Mouse (Mus musculus) heart, adult 18-20 months (tissue): ENCODE measurements around the gene Cdcp2. TPM values are rescaled to one million over a fixed set of nuclear protein-coding genes. Genes with fewer than 3 reads are reported as not detected.

Experiments
- DNase-seq, 2 experiments: peaks; one replicate each; pipeline ENCODE4 v3.0.0; 2021 to 2022; ENCODE audit warnings: mixed read lengths in 1 of 2
- total RNA-seq, 2 experiments: library from RNA; stranded (reverse); gene quantifications; 2 replicates each; pipeline ENCODE4 v1.2.3; 2021

Cdcp2 gene
- total RNA-seq, 2 experiments from 2014 or later: not detected

DNA sequence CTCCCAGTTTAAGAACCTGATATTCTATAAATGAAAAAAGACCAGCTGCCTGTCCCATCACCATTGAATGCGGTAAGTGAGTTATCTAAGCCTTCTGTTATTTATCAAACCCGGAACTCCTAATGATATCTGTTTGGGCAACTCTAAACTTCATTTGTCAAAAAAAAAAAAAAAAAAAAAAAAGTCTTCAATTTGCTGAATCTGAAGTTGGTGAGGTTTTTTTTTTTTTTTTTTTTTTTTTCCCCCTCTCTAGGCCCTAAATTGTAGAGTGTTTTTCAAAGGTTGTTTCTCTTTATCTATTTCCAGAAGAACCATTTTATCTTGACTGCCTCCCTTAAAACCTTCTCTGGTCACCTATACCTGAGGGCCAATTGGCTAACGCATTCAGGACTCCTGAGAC, 38.2 kb downstream of the Cdcp2 start:
- DNase-seq: no peak

DNA sequence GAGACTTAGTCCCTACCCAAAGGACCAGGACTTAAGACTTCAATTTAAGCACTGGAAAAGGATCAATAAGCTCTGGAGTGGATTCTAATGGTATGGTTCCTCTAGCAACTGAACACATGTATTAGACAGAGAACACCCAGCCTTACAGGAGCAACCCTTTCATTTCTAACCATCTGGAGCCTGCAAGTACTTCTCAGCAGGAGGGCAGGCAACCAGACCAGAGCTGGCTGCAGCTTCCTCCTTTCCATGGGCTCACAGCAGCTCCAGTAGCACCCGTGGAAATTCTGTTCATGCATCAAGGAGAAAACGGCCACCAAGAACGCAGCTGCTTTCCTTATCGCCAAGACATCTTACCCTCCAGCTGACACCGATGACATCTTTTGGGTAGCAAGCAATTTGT, 39.0 kb downstream of the Cdcp2 start:
- DNase-seq: no peak

DNA sequence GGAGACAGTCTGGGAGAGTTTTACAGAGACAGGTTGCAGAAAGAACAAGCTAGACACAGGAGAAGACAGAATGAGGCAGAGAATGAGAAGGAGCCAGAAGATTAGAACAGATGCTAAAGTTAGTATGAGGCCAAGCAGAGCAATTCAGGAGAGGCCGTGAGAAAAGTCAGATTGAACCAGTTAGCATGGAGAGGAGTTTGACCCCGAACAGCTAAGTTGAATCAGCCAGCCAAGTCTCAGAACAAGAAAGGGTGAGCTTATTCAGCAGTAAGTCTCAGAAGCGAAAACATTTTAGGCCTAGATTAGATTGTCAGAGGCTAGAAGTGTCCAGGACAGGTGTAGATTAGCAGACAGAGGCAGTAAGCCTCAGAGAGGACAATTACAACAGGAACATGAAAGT, 39.8 kb downstream of the Cdcp2 start:
- DNase-seq: peak in 1 of 2 experiments; percentile 8

DNA sequence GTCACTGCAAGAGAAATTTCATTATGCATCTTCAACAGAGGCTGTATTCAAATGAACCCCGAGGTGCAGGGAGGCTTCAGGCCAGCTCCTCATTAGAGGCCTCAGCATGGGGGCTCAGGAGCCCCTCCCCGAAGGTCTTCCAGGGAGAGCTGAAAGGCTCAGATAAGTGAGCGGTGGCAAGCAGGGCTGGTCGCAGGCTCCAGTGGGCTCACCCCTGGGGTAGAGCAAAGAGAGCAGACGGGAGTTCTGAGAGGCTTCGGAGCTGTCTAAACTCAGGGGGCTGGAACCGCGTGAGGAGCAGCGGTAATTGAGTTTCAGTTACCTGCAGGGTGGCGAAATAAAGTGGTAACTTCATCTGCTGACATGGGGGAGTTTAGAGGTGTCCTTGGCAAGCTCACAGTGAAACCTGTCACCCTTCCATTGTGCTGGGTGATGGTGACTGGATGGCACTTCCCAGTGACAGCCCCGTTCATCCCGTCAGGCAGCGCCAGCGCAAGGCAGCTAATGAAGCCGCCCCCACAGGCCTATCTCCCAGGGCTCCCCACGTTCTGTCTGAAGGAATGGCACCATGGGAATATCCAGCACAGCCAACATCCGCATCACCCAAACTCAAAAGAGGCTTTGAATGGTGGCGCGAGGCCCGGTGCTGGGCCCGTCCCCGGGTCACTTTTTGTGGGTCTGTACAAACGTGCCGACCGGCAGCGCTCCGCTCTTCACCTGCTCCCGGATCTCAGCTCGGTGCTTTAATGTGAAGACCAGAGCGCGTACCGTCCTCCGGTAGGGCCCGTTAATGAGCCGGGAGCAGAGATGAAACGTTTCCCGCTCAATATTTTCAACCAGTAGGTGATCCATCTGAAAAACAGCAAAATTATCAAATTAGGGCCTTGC, 42.5 kb downstream of the Cdcp2 start:
- no peak for DNase-seq

DNA sequence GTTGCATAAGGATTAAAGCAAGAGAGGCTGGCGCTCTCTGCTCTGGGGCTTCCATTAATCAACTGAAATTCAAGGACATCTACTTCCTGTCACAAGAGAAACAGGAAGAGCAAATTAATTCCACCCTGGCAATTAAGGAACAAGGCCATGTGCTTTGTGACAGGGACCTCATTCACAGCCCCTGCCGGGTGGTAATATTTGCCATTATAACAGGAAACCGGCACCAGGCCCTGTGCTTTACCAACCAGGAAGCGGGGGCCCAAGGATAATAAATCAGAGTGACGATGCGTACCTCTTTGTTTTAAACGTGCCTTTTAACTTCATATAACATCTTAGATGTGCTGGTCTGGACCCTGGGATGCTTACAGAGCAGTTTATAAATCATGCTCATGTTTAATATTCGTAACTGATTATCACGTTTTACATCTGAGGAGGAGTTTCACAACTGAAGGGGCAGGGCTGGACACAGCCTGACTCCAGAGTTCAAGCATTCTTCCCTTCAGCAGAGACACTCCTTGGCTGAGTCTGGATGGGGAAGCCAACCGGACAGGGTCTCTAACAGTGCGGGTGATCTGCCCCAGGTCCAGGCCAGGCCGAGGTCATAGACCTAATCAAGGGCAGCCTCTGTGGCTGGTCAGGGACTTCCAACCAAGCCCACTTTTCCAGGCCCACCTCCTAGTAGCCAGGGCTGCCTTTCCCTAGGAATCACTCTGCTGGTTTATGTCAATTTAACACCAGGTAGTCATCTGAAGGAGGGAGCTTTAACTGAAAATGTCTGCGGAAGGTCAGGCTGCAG, 43.3 kb downstream of the Cdcp2 start:
- DNase-seq: no peak

DNA sequence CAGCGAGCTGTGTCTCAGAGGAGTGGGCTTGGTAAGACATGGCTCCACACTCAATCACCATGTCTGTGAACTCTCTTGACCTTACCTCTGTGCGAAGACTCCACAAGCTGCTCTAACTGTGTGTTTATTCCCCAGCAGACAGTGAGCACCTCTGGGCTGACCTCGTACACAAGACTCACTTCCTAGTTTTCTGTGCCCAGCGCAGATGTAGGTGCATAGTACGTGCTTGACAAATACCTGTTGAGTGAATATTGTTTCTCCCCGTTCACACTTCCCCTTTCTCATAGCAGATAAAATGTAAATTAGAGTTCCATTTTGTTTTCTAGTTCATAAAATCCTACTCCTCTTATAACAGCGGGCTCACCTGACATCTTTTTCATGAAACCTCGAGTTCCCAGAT, 46.8 kb downstream of the Cdcp2 start:
- no peak for DNase-seq

DNA sequence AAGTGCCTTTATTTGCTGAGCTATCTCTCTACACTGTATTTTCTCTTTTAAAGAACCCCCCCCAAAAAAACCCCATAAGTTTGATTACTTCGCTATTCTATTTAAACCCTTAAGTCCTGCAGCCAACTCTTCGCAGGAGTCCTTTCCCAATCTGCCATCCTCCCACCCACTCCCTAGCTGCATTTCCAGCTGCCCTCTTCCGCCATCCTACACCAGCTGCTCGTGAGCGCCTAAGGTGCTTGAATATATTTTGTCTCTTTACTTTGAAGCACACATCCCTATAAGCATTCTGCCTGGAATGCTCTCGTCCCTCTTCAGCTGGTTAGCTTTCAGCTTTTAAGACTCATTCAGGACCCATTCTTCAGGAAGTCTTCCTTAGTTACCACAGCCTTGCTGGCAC, 54.3 kb downstream of the Cdcp2 start:
- DNase-seq: no peak

DNA sequence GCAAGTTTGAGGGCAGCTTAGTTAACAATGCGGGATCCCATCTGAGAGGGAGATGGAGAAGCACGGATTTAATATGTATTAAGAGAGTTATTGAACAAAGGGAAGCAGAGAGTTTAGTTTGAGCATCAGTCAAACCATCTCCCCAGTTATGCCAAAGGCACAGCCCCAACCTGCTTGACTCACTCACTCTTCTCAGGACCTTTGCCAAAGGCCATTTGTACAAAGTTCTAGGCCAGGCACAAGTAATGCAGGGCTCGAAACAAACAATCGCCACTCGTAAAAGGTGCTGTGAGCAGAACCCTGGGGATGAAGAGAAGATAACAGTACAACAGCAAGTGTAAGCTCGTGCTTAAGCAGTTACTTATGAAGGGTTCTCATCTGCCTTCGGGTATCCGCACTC, 55.9 kb downstream of the Cdcp2 start:
- DNase-seq: no peak

DNA sequence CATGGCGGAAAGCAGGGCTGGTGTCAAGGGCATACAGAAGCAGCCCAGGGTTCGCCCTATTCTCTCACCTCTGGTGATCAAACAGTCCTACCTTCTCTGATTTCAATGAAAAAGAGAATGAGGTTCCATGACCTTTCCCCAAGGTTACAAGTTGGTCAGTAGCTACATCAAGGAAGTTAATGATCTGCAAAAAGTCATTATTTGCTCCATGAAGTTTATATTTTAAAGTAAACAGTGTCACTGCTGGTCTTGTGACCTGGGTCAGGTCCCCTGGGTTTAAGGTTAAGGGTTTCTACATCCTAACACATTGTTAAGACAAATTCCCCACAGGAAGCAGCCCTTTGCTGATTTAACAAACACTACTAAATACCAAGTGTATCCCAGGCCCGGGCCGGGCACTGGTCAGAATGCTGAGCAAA, 60.3 kb downstream of the Cdcp2 start:
- DNase-seq: no peak

DNA sequence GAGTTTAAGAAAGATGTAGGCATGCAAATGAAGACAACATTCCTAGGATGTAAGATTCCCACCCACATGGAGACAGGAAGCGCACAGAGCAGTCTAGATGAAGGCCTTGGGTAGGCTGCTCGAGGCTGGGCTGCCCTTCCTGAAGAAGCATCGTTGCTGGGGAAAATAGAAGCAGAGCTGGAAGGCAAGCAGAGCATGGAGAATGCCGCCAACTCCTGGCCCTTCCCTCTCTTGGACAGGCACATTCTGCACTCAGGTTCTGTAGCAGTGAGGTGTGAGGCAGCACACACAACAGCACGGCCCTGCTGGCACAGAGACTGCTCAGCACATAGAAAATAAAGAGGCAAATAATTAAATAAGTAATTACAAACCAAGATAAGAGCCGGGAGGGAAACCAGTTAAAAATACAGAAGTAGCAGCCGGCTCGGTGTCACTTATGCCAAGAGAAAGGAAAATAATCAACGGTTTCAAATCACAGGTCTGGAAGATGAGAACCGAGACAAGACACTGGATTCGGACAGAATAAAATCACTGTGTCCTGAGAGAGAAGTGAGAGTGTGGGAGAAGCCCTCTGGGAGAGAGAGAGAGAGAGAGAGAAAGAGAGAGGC, 62.6 kb downstream of the Cdcp2 start:
- DNase-seq: no peak

DNA sequence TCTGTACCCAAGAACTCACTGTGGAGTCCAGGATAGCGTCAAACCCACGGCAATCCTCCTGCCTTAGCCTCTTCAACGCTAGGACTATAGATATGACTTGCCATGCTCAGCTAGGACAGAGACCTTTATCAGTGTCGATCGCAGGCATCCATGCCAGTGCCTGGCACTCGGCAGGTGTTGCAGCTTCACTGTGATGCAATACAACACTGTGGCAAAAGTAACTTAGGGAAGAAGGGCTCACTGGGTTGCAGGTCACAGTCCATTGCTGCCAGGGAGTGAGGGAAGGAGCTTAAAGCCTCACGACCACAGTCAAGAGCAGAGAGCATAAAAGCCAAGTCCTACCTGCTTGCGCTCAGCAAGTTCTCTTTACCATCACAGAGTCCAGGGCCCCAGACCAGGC, 63.5 kb downstream of the Cdcp2 start:
- DNase-seq: no peak

Other genes starting within 250 kb of the Cdcp2 start
- 10 to 100 TPM; 27.5 to 37.9 TPM for gene Ssbp3, start 186.2 kb upstream of the Cdcp2 start, total RNA-seq
- 100 to 1,000 TPM in 1 of 2 experiments, 10 to 100 TPM in 1; 96.0 to 102 TPM for gene Mrpl37, start 30.0 kb upstream of the Cdcp2 start, total RNA-seq
- gene Cyb5rl, start 29.9 kb upstream of the Cdcp2 start, total RNA-seq: 10 to 100 TPM; 25.7 to 26.1 TPM
- 100 to 1,000 TPM; 139 to 147 TPM for gene Tmem59, start 81.5 kb downstream of the Cdcp2 start, total RNA-seq
- gene Tceanc2, start 82.2 kb downstream of the Cdcp2 start, total RNA-seq: 10 to 100 TPM; 13.5 to 15.4 TPM
- gene Ldlrad1, start 112.3 kb downstream of the Cdcp2 start, total RNA-seq: under 1 TPM in 1 of 2 experiments, not detected in 1; 0.44 TPM
- 10 to 100 TPM in 1 of 2 experiments, 1 to 10 TPM in 1; 10.0 to 10.2 TPM for gene Lrrc42, start 156.6 kb downstream of the Cdcp2 start, total RNA-seq
- gene Hspb11, start 156.7 kb downstream of the Cdcp2 start, total RNA-seq: 10 to 100 TPM in 1 of 2 experiments, 1 to 10 TPM in 1; 9.8 to 13.6 TPM
- gene Dio1, start 210.3 kb downstream of the Cdcp2 start, total RNA-seq: not detected
- gene Yipf1, start 217.5 kb downstream of the Cdcp2 start, total RNA-seq: 10 to 100 TPM; 17.3 to 18.6 TPM